Mouse (Mus musculus): Measurements from ENCODE around the gene Rgs7.

GRCm38 (mm10) chr1:175389250-175389649, 103.0 kb downstream of the Rgs7 start:
- no peak for TF ChIP-seq CTCF (IDR thresholded peaks at IDR 0.05; ENCODE audit: borderline replicate concordance, control insufficient read depth, extremely low read depth, insufficient read depth, low read length, poor library complexity)
- no peak for TF ChIP-seq POLR2A (IDR thresholded peaks at IDR 0.05; ENCODE audit: control insufficient read depth, extremely low read depth, insufficient read depth, low read length, poor library complexity)
